Mouse (Mus musculus) intestine, embryonic 15.5 days (tissue): Measurements from ENCODE around the gene Esyt3. TPM values are rescaled to one million over a fixed set of nuclear protein-coding genes. Genes with fewer than 3 reads are reported as not detected.
A peak's percentile ranks its signal among the peaks of the same experiment; 100 is the strongest.

ENCODE experiments used
- ATAC-seq: fragments of 200-750 bp; cut with Nextera tagmentation; 2 replicates; pipeline ENCODE4 v1.8.0; 2017; ENCODE audit warnings: moderate TSS enrichment, moderate library complexity
- H3K27ac ChIP-seq: fragments of 300-500 bp; sonication (generic); 2 replicates; pipeline ENCODE4 v1.5.1; 2015; ENCODE audit warnings: mild to moderate bottlenecking, inconsistent platforms
- H3K27me3 ChIP-seq: fragments of 300-500 bp; sonication (generic); replicated peaks from 2 replicates; pipeline ENCODE4 v1.6.1; 2015; ENCODE audit warnings: inconsistent platforms
- H3K36me3 ChIP-seq: fragments of 300-500 bp; sonication (generic); 2 replicates; pipeline ENCODE4 v1.6.1; 2015; ENCODE audit warnings: inconsistent platforms
- H3K4me1 ChIP-seq: fragments of 300-500 bp; sonication (generic); replicated peaks from 2 replicates; pipeline ENCODE4 v1.6.1; 2015; ENCODE audit warnings: inconsistent platforms
- H3K4me2 ChIP-seq: fragments of 300-500 bp; sonication (generic); replicated peaks from 2 replicates; pipeline ENCODE4 v1.6.1; 2015; ENCODE audit warnings: mild to moderate bottlenecking, inconsistent platforms
- H3K4me3 ChIP-seq: fragments of 300-500 bp; sonication (generic); replicated peaks from 2 replicates; pipeline ENCODE4 v1.5.1; 2015; ENCODE audit warnings: inconsistent platforms
- H3K9ac ChIP-seq: fragments of 300-500 bp; sonication (generic); 2 replicates; pipeline ENCODE4 v1.6.1; 2015; ENCODE audit warnings: inconsistent platforms
- H3K9me3 ChIP-seq: fragments of 300-500 bp; sonication (generic); 2 replicates; pipeline ENCODE4 v1.6.1; 2016; ENCODE audit warnings: inconsistent platforms
- WGBS: fragments of 180-500 bp; shearing (Covaris S2); methylation state at CpG from one replicate; pipeline ENCODE4 v1.1.7; 2015; 5-methylcytosine and 5-hydroxymethylcytosine counted together
- polyA plus RNA-seq: library from polyadenylated mRNA; unstranded; fragments of >200 nt; fragmentation: Nextera tagmentation; extraction: Ambion mirVana; gene quantifications from 2 replicates; pipeline ENCODE4 v1.2.1, GENCODE M21; 2015

Gene Esyt3
- polyA plus RNA-seq, result 0.40 and 0.53 TPM in 2 replicates

- Histone ChIP-seq H3K9me3 (no peaks in the 10 kb centered on the region), H3K4me2 (peak within 1 kb of the TSS; percentile 99), H3K4me3 (peak within 1 kb of the TSS; percentile 46), H3K27me3 (peaks cover 38% of the 10 kb centered on the region), H3K36me3 (no peaks in the 10 kb centered on the region), H3K4me1 (peaks cover 11% of the 10 kb centered on the region; the same call in 1 of the 2 replicates), H3K27ac (no peak within 1 kb of the TSS), H3K9ac (peak within 1 kb of the TSS; percentile 44)
- under 1% methylated on average over 66 of the region's 66 CpGs for WGBS
- peak; percentile 86 for ATAC-seq
These were observed at the start of gene Esyt3 for GRCm38 (mm10) chr9:99357921-99358692. TSS of gene Esyt3 (minus strand) at chr9:99358557.

- no peaks in the 10 kb centered on the region for H3K9me3 ChIP-seq
- ATAC-seq, result no peak
- WGBS, result 81% methylated on average over 9 of the region's 9 CpGs
These were observed 43.1 kb upstream of the Esyt3 start for GRCm38 (mm10) chr9:99401288-99401974.

GRCm38 (mm10) chr9:99400781-99401180 is 42.4 kb upstream of the Esyt3 start:
- H3K9me3 ChIP-seq, result no peaks in the 10 kb centered on the region
- 71% methylated on average over 6 of the region's 6 CpGs for WGBS
- ATAC-seq, result no peak
- H3K27me3 ChIP-seq, result no peaks in the 10 kb centered on the region
- H3K27ac ChIP-seq, result no peak overlapping the region
- no peak overlapping the region for H3K4me2 ChIP-seq
- no peak overlapping the region for H3K9ac ChIP-seq
- H3K36me3 ChIP-seq, result no peaks in the 10 kb centered on the region
- no peaks in the 10 kb centered on the region for H3K4me1 ChIP-seq
- H3K4me3 ChIP-seq, result no peak overlapping the region

More at GRCm38 (mm10) chr9:99401288-99401974, 43.1 kb upstream of the Esyt3 start:
- Histone ChIP-seq H3K4me3 (no peak overlapping the region), H3K4me2 (no peak overlapping the region), H3K4me1 (no peaks in the 10 kb centered on the region), H3K27ac (no peak overlapping the region), H3K9ac (no peak overlapping the region), H3K36me3 (no peaks in the 10 kb centered on the region), H3K27me3 (no peaks in the 10 kb centered on the region)

GRCm38 (mm10) chr9:99397056-99397815 is 38.9 kb upstream of the Esyt3 start:
- no peaks in the 10 kb centered on the region for H3K9me3 ChIP-seq
- H3K4me2 ChIP-seq, result no peak overlapping the region
- H3K4me3 ChIP-seq, result no peak overlapping the region
- 81% methylated on average over 13 of the region's 13 CpGs for WGBS
- no peaks in the 10 kb centered on the region for H3K36me3 ChIP-seq
- ATAC-seq, result no peak
- H3K9ac ChIP-seq, result no peak overlapping the region
- no peaks in the 10 kb centered on the region for H3K4me1 ChIP-seq
- no peak overlapping the region for H3K27ac ChIP-seq
- no peaks in the 10 kb centered on the region for H3K27me3 ChIP-seq

- Histone ChIP-seq H3K9ac (no peak overlapping the region), H3K4me2 (no peak overlapping the region), H3K4me3 (no peak overlapping the region), H3K27me3 (no peaks in the 10 kb centered on the region), H3K36me3 (no peaks in the 10 kb centered on the region), H3K4me1 (no peaks in the 10 kb centered on the region), H3K27ac (no peak overlapping the region), H3K9me3 (no peaks in the 10 kb centered on the region)
- ATAC-seq, result no peak
- WGBS, result 73% methylated on average over 11 of the region's 11 CpGs
These were observed 36.0 kb upstream of the Esyt3 start for GRCm38 (mm10) chr9:99394366-99394765.

- H3K27me3 ChIP-seq, result no peaks in the 10 kb centered on the region
- H3K9ac ChIP-seq, result no peak overlapping the region
- H3K4me1 ChIP-seq, result no peaks in the 10 kb centered on the region
- no peaks in the 10 kb centered on the region for H3K36me3 ChIP-seq
- ATAC-seq, result no peak
- H3K4me2 ChIP-seq, result no peak overlapping the region
- 94% methylated on average over 8 of the region's 8 CpGs for WGBS
- H3K4me3 ChIP-seq, result no peak overlapping the region
- no peaks in the 10 kb centered on the region for H3K9me3 ChIP-seq
- no peak overlapping the region for H3K27ac ChIP-seq
These were observed 34.8 kb upstream of the Esyt3 start for GRCm38 (mm10) chr9:99393146-99393545.

- no peak for ATAC-seq
- Histone ChIP-seq H3K4me2 (no peak overlapping the region), H3K27me3 (no peaks in the 10 kb centered on the region), H3K4me1 (no peaks in the 10 kb centered on the region), H3K27ac (no peak overlapping the region), H3K4me3 (no peak overlapping the region), H3K36me3 (no peaks in the 10 kb centered on the region), H3K9ac (no peak overlapping the region), H3K9me3 (no peaks in the 10 kb centered on the region)
- whole genome bisulfite sequencing, result 92% methylated on average over 10 of the region's 10 CpGs
These were observed 33.2 kb upstream of the Esyt3 start for GRCm38 (mm10) chr9:99391557-99391956.

- ATAC-seq, result no peak
- no peak overlapping the region for H3K4me3 ChIP-seq
- H3K9me3 ChIP-seq, result no peaks in the 10 kb centered on the region
- H3K4me2 ChIP-seq, result no peak overlapping the region
- no peak overlapping the region for H3K9ac ChIP-seq
- 34% methylated on average over 2 of the region's 2 CpGs for WGBS
- no peaks in the 10 kb centered on the region for H3K27me3 ChIP-seq
- H3K27ac ChIP-seq, result no peak overlapping the region
- no peaks in the 10 kb centered on the region for H3K36me3 ChIP-seq
- no peaks in the 10 kb centered on the region for H3K4me1 ChIP-seq
These were observed 32.4 kb upstream of the Esyt3 start for GRCm38 (mm10) chr9:99390716-99391115.

GRCm38 (mm10) chr9:99390201-99390600 is 31.8 kb upstream of the Esyt3 start:
- Histone ChIP-seq H3K27ac (no peak overlapping the region), H3K27me3 (no peaks in the 10 kb centered on the region), H3K36me3 (no peaks in the 10 kb centered on the region), H3K9ac (no peak overlapping the region), H3K4me2 (no peak overlapping the region), H3K4me3 (no peak overlapping the region), H3K4me1 (no peaks in the 10 kb centered on the region), H3K9me3 (no peaks in the 10 kb centered on the region)
- peak; percentile 49; the same call in 1 of the 2 replicates for ATAC-seq
- 55% methylated on average over 5 of the region's 5 CpGs for WGBS

GRCm38 (mm10) chr9:99389506-99389905 is 31.1 kb upstream of the Esyt3 start:
- H3K4me3 ChIP-seq, result no peak overlapping the region
- no peaks in the 10 kb centered on the region for H3K4me1 ChIP-seq
- H3K9ac ChIP-seq, result no peak overlapping the region
- H3K9me3 ChIP-seq, result no peaks in the 10 kb centered on the region
- ATAC-seq, result no peak
- H3K36me3 ChIP-seq, result no peaks in the 10 kb centered on the region
- H3K4me2 ChIP-seq, result no peak overlapping the region
- WGBS, result 69% methylated on average over 8 of the region's 8 CpGs
- H3K27ac ChIP-seq, result no peak overlapping the region
- no peaks in the 10 kb centered on the region for H3K27me3 ChIP-seq

GRCm38 (mm10) chr9:99388856-99389255 is 30.5 kb upstream of the Esyt3 start:
- Histone ChIP-seq H3K27ac (no peak overlapping the region), H3K9me3 (no peaks in the 10 kb centered on the region), H3K9ac (no peak overlapping the region), H3K27me3 (no peaks in the 10 kb centered on the region), H3K4me1 (no peaks in the 10 kb centered on the region), H3K4me2 (no peak overlapping the region), H3K36me3 (no peaks in the 10 kb centered on the region), H3K4me3 (no peak overlapping the region)
- 77% methylated on average over 9 of the region's 9 CpGs for WGBS
- no peak for ATAC-seq

GRCm38 (mm10) chr9:99388078-99388477 is 29.7 kb upstream of the Esyt3 start:
- WGBS, result 77% methylated on average over 5 of the region's 5 CpGs
- H3K36me3 ChIP-seq, result no peaks in the 10 kb centered on the region
- no peak overlapping the region for H3K4me3 ChIP-seq
- no peak overlapping the region for H3K4me2 ChIP-seq
- no peak overlapping the region for H3K27ac ChIP-seq
- no peaks in the 10 kb centered on the region for H3K4me1 ChIP-seq
- no peaks in the 10 kb centered on the region for H3K27me3 ChIP-seq
- no peak for ATAC-seq
- no peak overlapping the region for H3K9ac ChIP-seq
- H3K9me3 ChIP-seq, result no peaks in the 10 kb centered on the region
